Mouse (Mus musculus) thymus, postnatal 0 days (tissue): ENCODE data around the gene Zfp977. TPM values are rescaled to one million over a fixed set of nuclear protein-coding genes. Genes with fewer than 3 reads are reported as not detected.
"Not testable (repeated sequence)": the region's sequence is repeated elsewhere in the genome, so short reads cannot be mapped to it uniquely, and the experiment has no call there.

Experiments used
- DNase-seq: peaks from one replicate; pipeline ENCODE4 v3.0.0-alpha.2; 2015; ENCODE audit warnings: low spot score
- microRNA-seq: library from miRNA; unstranded; fragments of <30 nt; microRNA quantifications from one replicate; pipeline ENCODE4, GENCODE M21; 2016; ENCODE audit warnings: borderline number of aligned reads
- polyA plus RNA-seq: library from polyadenylated mRNA; unstranded; fragments of >200 nt; fragmentation: Nextera tagmentation; extraction: Ambion mirVana; gene quantifications from 2 replicates; pipeline ENCODE4 v1.2.1, GENCODE M21; 2015

Gene Zfp977
- 0.28 and 0.31 TPM in 2 replicates for polyA plus RNA-seq

- not testable (repeated sequence) for DNase-seq
Measured at GRCm38 (mm10) chr7:42592413-42592812, at the start of gene Zfp977. Gene Zfp977, minus strand, starts transcription at chr7:42592547.

- DNase-seq = not testable (repeated sequence)
Measured at GRCm38 (mm10) chr7:42631031-42631430, 38.7 kb upstream of the Zfp977 start.

- DNase-seq = not testable (repeated sequence)
Measured at GRCm38 (mm10) chr7:42595666-42596065, 3.3 kb upstream of the Zfp977 start.

- DNase-seq = not testable (repeated sequence)
Measured at GRCm38 (mm10) chr7:42591311-42591710, 1.0 kb downstream of the Zfp977 start.

- no peak for DNase-seq
Measured at GRCm38 (mm10) chr7:42578488-42578887, 13.9 kb downstream of the Zfp977 start, which contains the start of gene Gm21028. Gene Gm21028, minus strand, starts transcription at chr7:42578588.

- no peak for DNase-seq
Measured at GRCm38 (mm10) chr7:42551766-42552165, 40.6 kb downstream of the Zfp977 start.

Small RNAs within 50 kb of the gene (microRNA-seq; reads per million reads assigned to microRNA genes)
- gene Gm24938 = not detected

Other genes with a start within 250 kb of the Zfp977 start
- not detected in 2 replicates for gene 4933421I07Rik, start 144.4 kb downstream of the Zfp977 start, polyA plus RNA-seq
- 6.6 and 7.1 TPM in 2 replicates for gene Zfp141, start 86.8 kb downstream of the Zfp977 start, polyA plus RNA-seq
- not detected in 2 replicates for gene Gm21028, start 14.0 kb downstream of the Zfp977 start, polyA plus RNA-seq
- 0.90 and 0.98 TPM in 2 replicates for gene Zfp976, start 50.0 kb upstream of the Zfp977 start, polyA plus RNA-seq
- gene Zfp975, start 100.2 kb upstream of the Zfp977 start, polyA plus RNA-seq = 2.2 and 2.7 TPM in 2 replicates
- gene Gm17067, start 134.5 kb upstream of the Zfp977 start, polyA plus RNA-seq = not detected in 2 replicates
- not detected in 2 replicates for gene Vmn2r62, start 201.0 kb upstream of the Zfp977 start, polyA plus RNA-seq